Mouse (Mus musculus) thymus, adult 2 months (tissue): ENCODE measurements at regions not wholly inside any gene's neighbourhood (a gene's known extent, or its start where the extent isn't known, plus 50 kb on each side); places are given as distances from the start of the nearest gene placed in this dataset.

Experiments
- DNase-seq: peaks from one replicate; pipeline ENCODE4 v3.0.0; 2021
- H3K27ac ChIP-seq: fragments of 200-500 bp; 2 replicates; pipeline ENCODE4 v1.5.1; 2012; ENCODE audit warnings: low read length, control low read depth; ENCODE audit not compliant: control insufficient read depth, insufficient read depth
- H3K27me3 ChIP-seq: fragments of 200-500 bp; 2 replicates; pipeline ENCODE4 v1.6.1; 2012; ENCODE audit warnings: mild to moderate bottlenecking, low read length, moderate library complexity, mixed read lengths; ENCODE audit not compliant: control insufficient read depth, insufficient read depth
- H3K36me3 ChIP-seq: fragments of 200-500 bp; 2 replicates; pipeline ENCODE4 v1.6.1; 2012; ENCODE audit warnings: mild to moderate bottlenecking, low read length, moderate library complexity; ENCODE audit not compliant: control insufficient read depth, insufficient read depth
- H3K4me1 ChIP-seq: fragments of 200-500 bp; replicated peaks from 2 replicates; pipeline ENCODE4 v1.6.1; 2012; ENCODE audit warnings: low read length; ENCODE audit not compliant: control insufficient read depth, insufficient read depth
- H3K4me3 ChIP-seq: fragments of 200-500 bp; 2 replicates; pipeline ENCODE4 v1.5.1; 2012; ENCODE audit warnings: mild to moderate bottlenecking, low read length, control low read depth, moderate library complexity; ENCODE audit not compliant: control insufficient read depth, insufficient read depth
- CTCF ChIP-seq: fragments of 200-500 bp; IDR thresholded peaks from 2 replicates; pipeline ENCODE4 v1.5.1; 2012; ENCODE audit warnings: mild to moderate bottlenecking, control low read depth, low read length, moderate library complexity, borderline replicate concordance; ENCODE audit not compliant: control insufficient read depth, poor library complexity, insufficient read depth; ENCODE audit errors: extremely low read depth
- POLR2A ChIP-seq: fragments of 200-500 bp; IDR thresholded peaks from 2 replicates; pipeline ENCODE4 v1.6.1; 2012; ENCODE audit warnings: mild to moderate bottlenecking, low read length, control low read depth, moderate library complexity; ENCODE audit not compliant: control insufficient read depth, poor library complexity, insufficient read depth; ENCODE audit errors: extremely low read depth
- WGBS: fragments of 180-500 bp; shearing (Covaris S2); methylation state at CpG from one replicate; pipeline ENCODE4 v1.1.7; 2018; 5-methylcytosine and 5-hydroxymethylcytosine counted together

DNA sequence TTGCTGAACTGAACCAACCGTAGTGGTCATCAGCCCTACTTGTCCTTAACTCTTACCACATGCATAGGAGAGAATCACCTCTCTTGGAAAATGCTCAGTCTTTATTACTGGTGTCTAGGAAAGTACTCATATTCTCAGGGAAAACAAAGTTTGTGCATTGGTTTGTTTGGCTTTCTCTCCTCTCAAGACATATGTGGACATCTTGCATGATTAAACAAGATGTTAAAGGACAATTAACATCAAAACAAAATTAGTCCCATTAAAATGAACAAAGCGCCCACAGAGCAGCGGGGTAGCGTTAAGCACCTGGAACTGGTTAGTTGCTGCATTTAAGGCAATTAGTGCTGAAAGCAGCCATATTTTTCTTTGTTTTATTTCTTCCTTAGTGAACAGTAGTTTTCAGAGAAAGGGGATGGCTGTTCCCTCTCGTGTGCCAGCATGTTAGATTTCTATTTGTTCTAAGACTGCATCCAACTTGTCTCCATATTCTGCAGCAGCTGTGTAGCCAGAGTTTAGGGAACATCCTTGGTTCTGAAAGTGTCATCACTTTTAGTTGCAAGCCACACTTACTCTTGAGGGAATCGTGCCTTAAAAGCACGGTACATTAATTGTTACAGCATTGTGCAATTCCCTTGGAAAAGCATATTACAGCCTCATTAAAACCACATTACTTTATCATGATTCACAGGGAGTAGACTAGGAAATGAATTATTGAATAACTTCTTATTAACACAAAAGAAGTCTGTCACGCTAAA, 137.7 kb downstream of the Ube2u start:
- Histone ChIP-seq H3K27ac (no peak overlapping the region), H3K36me3 (no peaks in the 10 kb centered on the region), H3K4me1 (no peaks in the 10 kb centered on the region), H3K4me3 (no peak overlapping the region), H3K27me3 (no peaks in the 10 kb centered on the region)
- TF ChIP-seq CTCF = no peak
- TF ChIP-seq POLR2A = no peak
- DNase-seq = no peak
- WGBS = 89% methylated on average over 8 of the region's 8 CpGs

DNA sequence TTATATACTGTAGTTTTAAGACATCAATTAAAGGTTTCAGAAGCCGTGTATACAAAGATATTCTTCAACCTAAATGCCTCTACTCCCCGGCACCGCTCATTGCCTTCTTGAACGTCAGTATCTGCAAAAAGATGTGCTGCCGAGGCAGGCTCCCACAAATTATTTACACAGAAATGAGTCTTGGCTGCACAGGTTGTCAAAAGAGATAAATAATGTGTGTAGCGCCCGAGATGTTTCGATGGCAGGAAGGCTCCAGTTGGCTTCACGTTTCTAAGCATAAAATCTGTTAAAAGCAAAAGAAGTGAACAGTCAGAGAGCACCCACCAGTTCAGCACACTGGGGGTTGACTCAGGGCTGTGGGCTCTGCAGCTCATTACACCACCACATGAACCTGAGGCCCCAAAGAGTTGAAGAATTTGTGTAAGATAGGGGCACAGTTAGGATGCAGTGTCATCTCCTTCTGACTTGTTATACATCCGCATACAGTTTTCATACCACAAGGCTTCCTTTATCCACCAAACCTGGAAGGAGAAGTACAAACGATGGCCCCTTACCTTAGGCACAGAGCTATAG, 138.4 kb downstream of the Ube2u start:
- DNase-seq = no peak
- WGBS = 90% methylated on average over 11 of the region's 11 CpGs
- no peak overlapping the region for H3K27ac ChIP-seq
- H3K4me3 ChIP-seq = no peak overlapping the region
- TF ChIP-seq POLR2A (no peak), CTCF (no peak)
- H3K27me3 ChIP-seq = no peaks in the 10 kb centered on the region
- H3K4me1 ChIP-seq = no peaks in the 10 kb centered on the region
- no peaks in the 10 kb centered on the region for H3K36me3 ChIP-seq

DNA sequence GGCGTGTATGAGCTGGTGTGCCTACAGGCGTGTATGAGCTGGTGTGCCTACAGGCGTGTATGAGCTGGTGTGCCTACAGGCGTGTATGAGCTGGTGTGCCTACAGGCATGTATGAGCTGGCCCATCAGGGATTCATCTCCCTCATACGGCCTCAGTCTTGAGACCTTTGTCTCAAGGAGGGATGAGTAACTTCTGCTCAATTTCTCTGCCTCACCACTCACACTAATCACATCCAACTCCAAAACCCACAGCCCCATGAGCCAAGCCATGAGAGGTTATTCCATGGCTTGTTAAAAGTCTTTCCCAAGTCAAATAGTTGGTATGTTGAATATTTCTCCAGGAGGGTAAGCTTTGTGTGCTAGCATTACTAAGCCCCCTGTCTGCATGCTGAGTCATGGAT, 146.0 kb downstream of the Ube2u start:
- no peak for DNase-seq
- Histone ChIP-seq H3K36me3 (no peaks in the 10 kb centered on the region), H3K4me1 (no peaks in the 10 kb centered on the region), H3K27ac (no peak overlapping the region), H3K4me3 (no peak overlapping the region), H3K27me3 (no peaks in the 10 kb centered on the region)
- 94% methylated on average over 4 of the region's 5 CpGs for WGBS
- no peak for TF ChIP-seq CTCF
- no peak for TF ChIP-seq POLR2A

DNA sequence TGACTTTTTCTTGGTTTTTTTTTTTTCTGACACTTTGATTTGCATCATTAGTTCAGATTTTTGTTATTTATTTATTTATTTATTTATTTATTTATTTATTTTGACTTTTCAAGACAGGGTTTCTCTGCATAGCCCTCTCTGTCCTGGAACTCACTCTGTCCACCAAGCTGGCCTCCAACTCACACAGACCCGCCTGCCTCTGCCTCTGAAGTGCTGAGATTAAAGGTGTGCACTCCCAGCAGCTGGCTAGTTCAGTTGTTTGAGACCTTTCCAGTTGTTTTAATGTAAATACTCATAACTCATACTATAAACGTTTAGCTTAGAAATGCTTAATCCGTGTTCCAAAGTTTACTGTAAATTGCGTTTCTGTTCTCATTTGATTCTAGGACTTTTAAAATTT, 147.9 kb downstream of the Ube2u start:
- DNase-seq = no peak
- no peaks in the 10 kb centered on the region for H3K4me1 ChIP-seq
- no peaks in the 10 kb centered on the region for H3K27me3 ChIP-seq
- TF ChIP-seq CTCF = no peak
- no peak for TF ChIP-seq POLR2A
- H3K4me3 ChIP-seq = no peak overlapping the region
- 88% methylated on average over 4 of the region's 4 CpGs for WGBS
- no peaks in the 10 kb centered on the region for H3K36me3 ChIP-seq
- H3K27ac ChIP-seq = no peak overlapping the region

DNA sequence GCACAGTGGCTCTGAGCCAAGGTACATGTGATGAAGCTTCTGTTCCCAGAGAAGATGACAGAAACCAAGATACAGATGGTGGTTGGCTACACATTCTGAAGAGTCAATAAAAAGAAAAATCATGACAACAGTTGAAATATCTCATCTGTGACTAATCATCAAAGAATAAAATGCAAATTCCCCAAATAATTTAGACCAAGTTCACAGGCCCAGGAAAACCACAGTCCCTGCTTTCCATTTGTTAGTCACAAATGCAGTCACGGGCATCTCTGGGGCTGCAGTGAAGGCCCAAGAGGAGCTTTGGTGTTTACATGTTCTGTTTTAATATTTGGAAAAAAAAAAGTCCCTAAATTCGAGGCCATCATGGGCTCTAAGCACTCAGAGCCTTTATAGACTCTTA, 142.1 kb upstream of the Cachd1 start:
- H3K4me3 ChIP-seq = no peak overlapping the region
- H3K27me3 ChIP-seq = no peaks in the 10 kb centered on the region
- H3K4me1 ChIP-seq = no peaks in the 10 kb centered on the region
- no peaks in the 10 kb centered on the region for H3K36me3 ChIP-seq
- DNase-seq = no peak
- no peak for TF ChIP-seq POLR2A
- TF ChIP-seq CTCF = no peak
- no peak overlapping the region for H3K27ac ChIP-seq
- 64% methylated on average over 2 of the region's 2 CpGs for WGBS

DNA sequence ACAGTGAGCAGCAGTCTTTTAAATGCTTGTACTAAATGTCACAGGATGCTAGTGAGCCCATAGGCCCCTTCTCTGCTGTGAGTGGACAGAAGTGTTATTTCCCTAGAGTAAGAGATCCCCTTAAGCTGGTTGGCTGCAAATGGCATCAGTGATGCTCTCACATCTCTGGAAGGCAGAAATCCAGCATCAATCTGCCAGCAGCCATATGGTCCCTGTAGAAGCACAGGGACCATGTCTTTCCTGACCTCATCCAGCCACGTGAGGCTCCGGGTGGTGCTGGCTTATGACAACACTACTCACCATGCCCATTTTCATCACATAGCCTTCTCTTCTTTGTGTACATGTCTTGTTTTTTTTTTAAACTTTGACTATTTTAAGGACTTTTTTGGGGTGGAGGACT, 138.9 kb upstream of the Cachd1 start:
- 98% methylated on average over 2 of the region's 2 CpGs for WGBS

DNA sequence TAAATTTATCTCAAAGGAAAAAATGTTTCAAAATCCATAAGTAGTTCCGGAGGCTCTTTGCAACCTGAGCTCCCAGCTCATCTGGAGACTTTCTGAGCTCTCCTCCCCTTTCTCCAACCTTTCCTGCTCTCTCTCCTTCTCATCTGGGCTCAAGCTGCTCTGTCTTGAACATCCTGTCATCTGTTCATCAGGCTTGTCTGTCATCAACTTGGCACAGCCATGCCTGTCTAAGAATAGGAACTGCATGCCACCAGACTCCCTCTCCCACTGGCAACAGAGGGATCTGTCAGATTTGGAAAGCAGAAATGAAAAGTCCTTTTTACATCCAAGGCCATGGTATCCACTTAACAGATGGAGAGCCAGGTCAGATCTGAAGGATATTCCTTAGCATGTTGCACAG, 115.3 kb upstream of the Cachd1 start:
- Histone ChIP-seq H3K4me1 (no peaks in the 10 kb centered on the region), H3K36me3 (no peaks in the 10 kb centered on the region), H3K27ac (no peak overlapping the region), H3K4me3 (no peak overlapping the region), H3K27me3 (no peaks in the 10 kb centered on the region)
- DNase-seq = no peak
- TF ChIP-seq POLR2A (no peak), CTCF (no peak)
- WGBS = 85% methylated on average over 1 of the region's 1 CpGs

More for the DNA sequence above, 138.9 kb upstream of the Cachd1 start:
- Histone ChIP-seq H3K4me1 (no peaks in the 10 kb centered on the region), H3K27ac (no peak overlapping the region), H3K36me3 (no peaks in the 10 kb centered on the region), H3K4me3 (no peak overlapping the region), H3K27me3 (no peaks in the 10 kb centered on the region)
- DNase-seq = no peak
- TF ChIP-seq POLR2A (no peak), CTCF (no peak)
